Mouse (Mus musculus): ENCODE data around the gene Nupr1l.

- TF ChIP-seq POLR2A (IDR thresholded peaks at IDR 0.05; ENCODE audit: control insufficient read depth, low read depth, low read length) = peak; percentile 86
- TF ChIP-seq CTCF (IDR thresholded peaks at IDR 0.05; ENCODE audit: control insufficient read depth, insufficient read depth, insufficient replicate concordance, low read depth, low read length) = no peak
Measured at GRCm38 (mm10) chr5:129886911-129887636, 21.3 kb upstream of the Nupr1l start, which contains the start of gene Chchd2.

All from testis, adult 2 months (tissue).